Mouse (Mus musculus) intestine, postnatal 0 days (tissue): ENCODE measurements around the gene Rhobtb1. TPM values are rescaled to one million over a fixed set of nuclear protein-coding genes. Genes with fewer than 3 reads are reported as not detected.

Experiments
- ATAC-seq: fragments of 200-750 bp; cut with Nextera tagmentation; 2 replicates; pipeline ENCODE4 v1.8.0; 2017; ENCODE audit warnings: mild to moderate bottlenecking, moderate TSS enrichment, moderate library complexity
- H3K27ac ChIP-seq: fragments of 300-500 bp; sonication (generic); 2 replicates; pipeline ENCODE4 v1.5.1; 2014; ENCODE audit warnings: mild to moderate bottlenecking, low read depth, low read length, moderate library complexity
- H3K27me3 ChIP-seq: fragments of 300-500 bp; sonication (generic); replicated peaks from 2 replicates; pipeline ENCODE4 v1.6.1; 2014; ENCODE audit warnings: low read length, mixed read lengths; ENCODE audit not compliant: control insufficient read depth, insufficient read depth
- H3K36me3 ChIP-seq: fragments of 300-500 bp; sonication (generic); 2 replicates; pipeline ENCODE4 v1.6.1; 2014; ENCODE audit warnings: mild to moderate bottlenecking, moderate library complexity; ENCODE audit not compliant: control insufficient read depth, insufficient read depth
- H3K4me1 ChIP-seq: fragments of 300-500 bp; sonication (generic); replicated peaks from 2 replicates; pipeline ENCODE4 v1.6.1; 2014; ENCODE audit warnings: antibody characterized with exemption, low read length, mixed read lengths; ENCODE audit not compliant: control insufficient read depth, insufficient read depth
- H3K4me2 ChIP-seq: fragments of 300-500 bp; sonication (generic); replicated peaks from 2 replicates; pipeline ENCODE4 v1.6.1; 2014; ENCODE audit warnings: low read depth, mild to moderate bottlenecking, moderate library complexity
- H3K4me3 ChIP-seq: fragments of 300-500 bp; sonication (generic); 2 replicates; pipeline ENCODE4 v1.5.1; 2014; ENCODE audit warnings: low read depth, low read length
- H3K9ac ChIP-seq: fragments of 300-500 bp; sonication (generic); 2 replicates; pipeline ENCODE4 v1.6.1; 2014; ENCODE audit warnings: mild to moderate bottlenecking, low read depth, low read length
- H3K9me3 ChIP-seq: fragments of 300-500 bp; sonication (generic); 2 replicates; pipeline ENCODE4 v1.6.1; 2016; ENCODE audit warnings: mixed run types; ENCODE audit not compliant: control insufficient read depth
- CTCF ChIP-seq: sonication (generic); IDR thresholded peaks from 2 replicates; pipeline ENCODE4 v1.5.1; 2016; ENCODE audit warnings: low read depth, mild to moderate bottlenecking, control low read depth, antibody characterized with exemption, moderate library complexity
- WGBS: fragments of 180-500 bp; shearing (Covaris S2); extraction: QIAGEN DNeasy Blood & Tissue Kit; methylation state at CpG from one replicate; pipeline ENCODE4 v1.1.7; 2014; 5-methylcytosine and 5-hydroxymethylcytosine counted together
- polyA plus RNA-seq: library from polyadenylated mRNA; unstranded; fragments of >200 nt; fragmentation: Nextera tagmentation; extraction: Ambion mirVana; gene quantifications from 2 replicates; pipeline ENCODE4 v1.2.1, GENCODE M21; 2015

Gene Rhobtb1
- polyA plus RNA-seq, 1 experiment from 2014 or later: 13.2 TPM

DNA sequence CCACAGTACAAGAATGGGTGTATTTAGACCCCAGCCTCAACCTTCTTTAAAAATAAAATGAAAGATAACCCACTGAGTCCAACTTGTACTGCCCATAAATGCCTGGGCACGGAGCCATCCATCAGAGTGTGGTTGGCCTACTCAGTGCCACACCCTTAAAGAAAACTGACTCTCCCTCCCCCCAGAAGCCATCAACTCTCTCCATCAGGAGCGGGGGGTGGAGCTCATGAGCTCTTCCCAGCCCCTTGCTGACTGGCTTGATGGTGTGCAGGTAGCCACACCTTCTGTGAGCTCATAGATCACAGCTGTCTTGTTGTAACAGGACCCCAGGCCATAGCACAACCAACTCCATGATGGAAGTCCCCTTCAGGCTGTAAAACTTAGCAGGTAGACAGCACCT lies 6.2 kb downstream of the Rhobtb1 start:
- H3K36me3 ChIP-seq: no peaks in the 10 kb centered on the region
- no peaks in the 10 kb centered on the region for H3K27me3 ChIP-seq
- 41% methylated on average over 2 of the region's 2 CpGs for WGBS
- no peaks in the 10 kb centered on the region for H3K4me1 ChIP-seq
- H3K9me3 ChIP-seq: no peaks in the 10 kb centered on the region
- ATAC-seq: no peak
- no peak overlapping the region for H3K4me3 ChIP-seq
- H3K9ac ChIP-seq: no peak overlapping the region
- no peak overlapping the region for H3K4me2 ChIP-seq
- TF ChIP-seq CTCF: no peak
- H3K27ac ChIP-seq: no peak overlapping the region

DNA sequence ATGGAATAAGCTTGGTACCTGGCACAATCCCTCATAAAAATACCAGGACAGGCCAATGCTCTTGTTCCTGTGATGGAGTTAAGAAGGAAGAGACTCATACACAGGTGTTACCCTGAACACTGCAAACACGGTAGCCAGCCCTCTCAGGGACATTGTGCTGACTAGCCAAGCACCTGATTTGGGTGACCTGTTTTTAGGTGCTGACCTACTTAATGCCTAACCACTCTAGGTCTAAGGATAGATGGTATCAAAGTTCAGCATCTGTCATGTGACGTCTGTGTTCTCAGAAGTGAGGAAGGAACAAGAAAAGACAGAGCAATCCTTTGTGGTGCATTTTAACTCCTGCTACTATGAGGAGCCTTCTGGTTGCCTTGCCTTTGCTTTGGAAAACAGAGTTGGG lies 9.6 kb downstream of the Rhobtb1 start:
- WGBS: 60% methylated on average over 2 of the region's 2 CpGs
- no peak for TF ChIP-seq CTCF
- peak; percentile 57; the same call in 1 of the 2 replicates for ATAC-seq

DNA sequence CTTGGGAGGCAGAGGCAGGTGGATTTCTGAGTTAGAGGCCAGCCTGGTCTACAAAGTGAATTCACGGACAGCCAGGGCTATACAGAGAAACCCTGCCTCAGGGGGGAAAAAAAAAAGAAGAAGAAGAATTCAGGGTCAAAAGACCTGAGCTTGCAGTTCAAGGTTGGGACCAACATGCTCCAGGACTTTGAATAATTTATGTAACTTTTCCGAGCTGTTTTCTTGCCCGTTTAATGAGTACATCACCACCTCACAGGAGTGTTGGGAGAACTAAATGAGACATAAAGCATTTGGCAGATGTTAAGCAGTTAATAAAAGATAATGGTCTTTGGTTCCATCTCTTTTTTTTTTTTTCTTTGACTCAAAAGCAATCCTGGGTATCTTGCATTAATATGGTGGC lies 10.3 kb downstream of the Rhobtb1 start:
- H3K27ac ChIP-seq: no peak overlapping the region
- TF ChIP-seq CTCF: no peak
- WGBS: 92% methylated on average over 3 of the region's 3 CpGs

More for the DNA sequence above, 9.6 kb downstream of the Rhobtb1 start:
- Histone ChIP-seq H3K9me3 (no peaks in the 10 kb centered on the region), H3K9ac (no peak overlapping the region), H3K4me1 (no peaks in the 10 kb centered on the region), H3K27ac (no peak overlapping the region), H3K4me2 (no peak overlapping the region), H3K36me3 (no peaks in the 10 kb centered on the region), H3K27me3 (no peaks in the 10 kb centered on the region), H3K4me3 (no peak overlapping the region)

DNA sequence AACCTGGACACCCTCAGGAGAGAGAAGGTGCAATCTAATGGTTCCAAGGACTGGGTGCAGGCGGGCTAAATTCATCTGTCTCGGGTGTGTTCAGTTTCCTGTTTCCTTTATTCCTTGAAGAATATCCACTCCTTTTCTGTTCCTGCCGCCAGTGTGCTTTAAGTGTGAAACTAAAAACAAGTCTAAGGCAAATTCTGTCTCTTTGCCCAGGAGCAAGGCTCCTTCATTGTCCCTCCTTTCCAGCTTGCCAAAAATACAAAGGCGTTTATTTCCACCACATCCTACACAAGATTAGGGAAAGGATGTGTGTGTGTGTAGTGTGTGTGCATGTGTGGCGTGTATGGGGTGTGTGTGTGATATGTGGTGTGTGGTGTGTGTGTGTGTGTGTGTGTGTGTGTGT lies 11.3 kb downstream of the Rhobtb1 start:
- no peak for ATAC-seq
- no peak overlapping the region for H3K27ac ChIP-seq
- no peak overlapping the region for H3K9ac ChIP-seq
- H3K27me3 ChIP-seq: no peaks in the 10 kb centered on the region
- TF ChIP-seq CTCF: no peak
- H3K9me3 ChIP-seq: no peaks in the 10 kb centered on the region
- H3K4me3 ChIP-seq: no peak overlapping the region
- no peaks in the 10 kb centered on the region for H3K4me1 ChIP-seq
- H3K4me2 ChIP-seq: no peak overlapping the region
- no peaks in the 10 kb centered on the region for H3K36me3 ChIP-seq
- 78% methylated on average over 5 of the region's 5 CpGs for WGBS

More for the DNA sequence above, 10.3 kb downstream of the Rhobtb1 start:
- no peaks in the 10 kb centered on the region for H3K36me3 ChIP-seq
- ATAC-seq: no peak
- H3K27me3 ChIP-seq: no peaks in the 10 kb centered on the region
- H3K4me3 ChIP-seq: no peak overlapping the region
- no peak overlapping the region for H3K4me2 ChIP-seq
- H3K9ac ChIP-seq: no peak overlapping the region
- no peaks in the 10 kb centered on the region for H3K4me1 ChIP-seq
- H3K9me3 ChIP-seq: no peaks in the 10 kb centered on the region

GRCm38 (mm10) chr10:69163216-69163615 lies 12.0 kb downstream of the Rhobtb1 start:
- ATAC-seq: no peak
- Histone ChIP-seq H3K4me2 (no peak overlapping the region), H3K36me3 (no peaks in the 10 kb centered on the region), H3K9ac (no peak overlapping the region), H3K9me3 (no peaks in the 10 kb centered on the region), H3K27ac (no peak overlapping the region), H3K27me3 (no peaks in the 10 kb centered on the region), H3K4me3 (no peak overlapping the region), H3K4me1 (0 out of 2 replicates have a peak, but pooled peaks cover 2% of the 10 kb centered on the region)
- TF ChIP-seq CTCF: no peak
- 78% methylated on average over 5 of the region's 5 CpGs for WGBS

- ATAC-seq: no peak
- Histone ChIP-seq H3K4me2 (no peak overlapping the region), H3K27ac (no peak overlapping the region), H3K9me3 (no peaks in the 10 kb centered on the region), H3K4me3 (no peak overlapping the region), H3K4me1 (0 out of 2 replicates have a peak, but pooled peaks cover 2% of the 10 kb centered on the region), H3K27me3 (no peaks in the 10 kb centered on the region), H3K36me3 (no peaks in the 10 kb centered on the region), H3K9ac (no peak overlapping the region)
- peak; percentile 79 for TF ChIP-seq CTCF
- WGBS: 46% methylated on average over 7 of the region's 7 CpGs
These were observed 13.9 kb downstream of the Rhobtb1 start for GRCm38 (mm10) chr10:69165125-69165524.

DNA sequence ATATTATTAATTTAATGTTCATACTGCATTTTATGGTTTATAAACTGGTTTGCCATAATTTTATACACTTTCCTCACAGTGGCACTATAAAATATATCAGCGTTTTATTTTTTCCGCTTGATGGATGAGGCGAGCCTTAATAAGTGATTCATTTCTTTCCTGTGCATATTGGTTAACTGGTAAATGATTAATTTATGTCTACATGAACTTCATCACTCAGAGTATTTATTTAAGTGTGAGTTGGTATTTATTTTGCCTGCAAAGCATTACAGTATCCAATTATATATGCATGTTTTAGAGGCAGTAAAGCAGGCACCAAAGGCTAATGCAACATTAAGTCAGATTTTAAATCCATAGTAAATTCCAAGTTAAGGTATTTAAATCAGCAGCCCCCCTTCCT lies 14.6 kb downstream of the Rhobtb1 start:
- 39% methylated on average over 3 of the region's 3 CpGs for WGBS
- ATAC-seq: peak; percentile 45; the same call in 1 of the 2 replicates

More for the DNA sequence above, 14.6 kb downstream of the Rhobtb1 start:
- Histone ChIP-seq H3K27ac (no peak overlapping the region), H3K9me3 (no peaks in the 10 kb centered on the region), H3K36me3 (no peaks in the 10 kb centered on the region), H3K9ac (no peak overlapping the region), H3K4me3 (no peak overlapping the region), H3K4me2 (no peak overlapping the region), H3K27me3 (no peaks in the 10 kb centered on the region), H3K4me1 (0 out of 2 replicates have a peak, but pooled peaks cover 2% of the 10 kb centered on the region)
- TF ChIP-seq CTCF: no peak
